Mouse (Mus musculus) brain, embryonic 14.5 days (tissue): ENCODE measurements around the gene Dapk1.

Experiments
- CTCF ChIP-seq: fragments of 200-500 bp; IDR thresholded peaks from 2 replicates; pipeline ENCODE4 v1.5.1; 2012; ENCODE audit warnings: inconsistent platforms, mild to moderate bottlenecking, moderate library complexity, borderline replicate concordance; ENCODE audit not compliant: insufficient read depth, insufficient read length; ENCODE audit errors: extremely low read depth
- POLR2A ChIP-seq: fragments of 200-500 bp; IDR thresholded peaks from 2 replicates; pipeline ENCODE4 v1.6.1; 2012; ENCODE audit warnings: mild to moderate bottlenecking, inconsistent platforms, borderline replicate concordance; ENCODE audit not compliant: poor library complexity, insufficient read depth, insufficient read length, severe bottlenecking; ENCODE audit errors: extremely low read depth

DNA sequence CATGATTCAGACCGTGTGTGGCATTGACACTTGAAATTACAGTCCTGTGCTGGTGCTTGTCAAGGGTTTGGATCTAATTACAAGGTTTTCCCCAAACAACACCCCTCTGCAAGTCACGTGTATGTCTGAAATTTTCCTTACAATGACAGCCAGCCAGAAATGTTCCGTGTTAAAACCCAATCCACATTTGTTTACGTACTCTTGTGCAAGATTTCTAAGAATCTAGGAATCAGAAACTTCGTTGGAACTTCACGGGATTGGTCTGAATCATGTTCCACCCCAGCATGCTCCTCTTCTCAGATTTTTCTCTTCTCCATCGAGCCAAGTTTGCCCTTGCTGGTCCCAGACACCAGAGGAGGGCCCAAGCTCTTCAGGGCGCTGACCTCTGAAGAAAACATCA is 27.8 kb upstream of the Dapk1 start:
- TF ChIP-seq POLR2A (no peak), CTCF (no peak)
